Mouse (Mus musculus): ENCODE measurements around the gene Ddt. TPM values are rescaled to one million over a fixed set of nuclear protein-coding genes. Genes with fewer than 3 reads are reported as not detected.

The Ddt gene
- polyA plus RNA-seq, 1 experiment from 2014 or later, result 81.8 TPM

Other genes starting within 250 kb of the Ddt start
- 3.0 and 3.1 TPM in 2 replicates for gene Lrrc75b, start 213.1 kb downstream of the Ddt start, polyA plus RNA-seq (2015; fragmentation: Nextera tagmentation; extraction: Ambion mirVana)
- gene Ggt1, start 211.8 kb downstream of the Ddt start, polyA plus RNA-seq (2015; fragmentation: Nextera tagmentation; extraction: Ambion mirVana), result 128 and 137 TPM in 2 replicates
- gene Ggt5, start 184.1 kb downstream of the Ddt start, polyA plus RNA-seq (2015; fragmentation: Nextera tagmentation; extraction: Ambion mirVana), result 6.7 and 7.7 TPM in 2 replicates
- gene Susd2, start 129.4 kb downstream of the Ddt start, polyA plus RNA-seq (2015; fragmentation: Nextera tagmentation; extraction: Ambion mirVana), result 16.5 and 22.6 TPM in 2 replicates
- gene Cabin1, start 9.1 kb downstream of the Ddt start, polyA plus RNA-seq (2015; fragmentation: Nextera tagmentation; extraction: Ambion mirVana), result 35.1 and 37.8 TPM in 2 replicates
- gene Gm20441, start 7.5 kb upstream of the Ddt start, polyA plus RNA-seq (2015; fragmentation: Nextera tagmentation; extraction: Ambion mirVana), result 0.40 TPM in 1 of 2 replicates, not detected in the other
- 42.2 and 43.8 TPM in 2 replicates for gene Gstt3, start 8.0 kb upstream of the Ddt start, polyA plus RNA-seq (2015; fragmentation: Nextera tagmentation; extraction: Ambion mirVana)
- gene Gstt1, start 25.2 kb upstream of the Ddt start, polyA plus RNA-seq (2015; fragmentation: Nextera tagmentation; extraction: Ambion mirVana), result 12.6 and 15.8 TPM in 2 replicates
- not detected in 2 replicates for gene Gstt4, start 49.1 kb upstream of the Ddt start, polyA plus RNA-seq (2015; fragmentation: Nextera tagmentation; extraction: Ambion mirVana)
- gene Gstt2, start 64.0 kb upstream of the Ddt start, polyA plus RNA-seq (2015; fragmentation: Nextera tagmentation; extraction: Ambion mirVana), result 38.2 and 39.6 TPM in 2 replicates
- 2,032 and 2,056 TPM in 2 replicates for gene Mif, start 86.8 kb upstream of the Ddt start, polyA plus RNA-seq (2015; fragmentation: Nextera tagmentation; extraction: Ambion mirVana)
- 3.3 and 5.0 TPM in 2 replicates for gene Derl3, start 120.0 kb upstream of the Ddt start, polyA plus RNA-seq (2015; fragmentation: Nextera tagmentation; extraction: Ambion mirVana)
- 219 and 239 TPM in 2 replicates for gene Smarcb1, start 148.2 kb upstream of the Ddt start, polyA plus RNA-seq (2015; fragmentation: Nextera tagmentation; extraction: Ambion mirVana)
- 140 and 148 TPM in 2 replicates for gene Chchd10, start 159.7 kb upstream of the Ddt start, polyA plus RNA-seq (2015; fragmentation: Nextera tagmentation; extraction: Ambion mirVana)
- gene Mmp11, start 163.1 kb upstream of the Ddt start, polyA plus RNA-seq (2015; fragmentation: Nextera tagmentation; extraction: Ambion mirVana), result 48.2 and 57.3 TPM in 2 replicates
- 0.30 and 1.0 TPM in 2 replicates for gene Gm867, start 167.3 kb upstream of the Ddt start, polyA plus RNA-seq (2015; fragmentation: Nextera tagmentation; extraction: Ambion mirVana)
- gene Vpreb3, start 169.6 kb upstream of the Ddt start, polyA plus RNA-seq (2015; fragmentation: Nextera tagmentation; extraction: Ambion mirVana), result 0.57 and 1.2 TPM in 2 replicates
- gene Gm5134, start 181.1 kb upstream of the Ddt start, polyA plus RNA-seq (2015; fragmentation: Nextera tagmentation; extraction: Ambion mirVana), result 0.05 TPM in 1 of 2 replicates, not detected in the other

All from kidney, embryonic 15.5 days (tissue).